Mouse (Mus musculus): ENCODE data around the gene Neurl1b.

DNA sequence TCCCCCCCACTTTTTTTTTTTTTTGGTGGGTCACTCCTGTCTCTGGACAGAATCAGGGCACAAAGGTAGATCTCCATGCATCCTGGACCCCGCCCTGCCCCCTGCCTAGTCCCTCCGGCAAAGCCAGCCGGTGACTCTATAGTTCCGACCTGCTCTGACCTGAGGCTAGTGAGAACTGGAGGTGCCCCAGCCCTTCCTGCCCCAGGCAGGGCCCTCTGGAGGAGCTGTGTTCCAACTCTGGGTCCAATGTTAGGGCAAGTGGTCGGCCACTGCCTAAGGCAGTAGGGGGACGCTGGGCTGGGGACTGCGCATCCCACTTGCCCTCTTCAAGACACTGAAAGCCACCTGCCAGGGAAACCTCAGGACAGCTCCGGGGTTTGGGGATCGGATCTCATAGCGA lies 75.4 kb downstream of the Neurl1b start:
- TF ChIP-seq CTCF (IDR thresholded peaks at IDR 0.05; ENCODE audit: insufficient read depth, low read depth, low read length): no peak
- TF ChIP-seq POLR2A (IDR thresholded peaks at IDR 0.05; ENCODE audit: insufficient read depth, low read depth, low read length): no peak

All from olfactory bulb, adult 2 months (tissue).